Mouse (Mus musculus) gastrocnemius, adult 2 months (tissue): ENCODE measurements around the gene Plxna4. TPM values are rescaled to one million over a fixed set of nuclear protein-coding genes. Genes with fewer than 3 reads are reported as not detected.
"Not testable (repeated sequence)": the region's sequence is repeated elsewhere in the genome, so short reads cannot be mapped to it uniquely, and the experiment has no call there.

ENCODE experiments used
- DNase-seq: peaks from one replicate; pipeline ENCODE4 v3.0.0; 2022
- H3K27ac ChIP-seq: fragments of 200-600 bp; 2 replicates; pipeline ENCODE4 v1.8.1; 2022; ENCODE audit warnings: mild to moderate bottlenecking
- H3K4me3 ChIP-seq: fragments of 200-600 bp; 2 replicates; pipeline ENCODE4 v1.8.1; 2022; ENCODE audit warnings: mild to moderate bottlenecking, moderate library complexity
- CTCF ChIP-seq: fragments of 200-600 bp; IDR thresholded peaks from 2 replicates; pipeline ENCODE4 v1.8.1; 2022; ENCODE audit warnings: antibody characterized with exemption, mild to moderate bottlenecking, moderate library complexity
- intact Hi-C: fragments of 180-260 bp; cut with DNase I; formaldehyde crosslinking; loops from one replicate; pipeline ENCODE4 v1.15.1; 2025
- total RNA-seq, 2 experiments: library from RNA; stranded (reverse); gene quantifications; 2 replicates each; pipeline ENCODE4 v1.2.3; 2021

The Plxna4 gene
- total RNA-seq, 2 experiments from 2014 or later, result 1.4 to 4.6 TPM

- no peak overlapping the region for H3K4me3 ChIP-seq
- intact Hi-C loops, result no loop called here
- no peak for DNase-seq
- TF ChIP-seq CTCF, result no peak
- H3K27ac ChIP-seq, result no peak overlapping the region
Measured at GRCm38 (mm10) chr6:32526762-32527161, 61.2 kb downstream of the Plxna4 start.

GRCm38 (mm10) chr6:32520097-32520496 lies 67.9 kb downstream of the Plxna4 start:
- intact Hi-C loops, result no loop called here

GRCm38 (mm10) chr6:32518617-32519016 lies 69.4 kb downstream of the Plxna4 start:
- no peak overlapping the region for H3K27ac ChIP-seq
- no peak for TF ChIP-seq CTCF

More at GRCm38 (mm10) chr6:32520097-32520496, 67.9 kb downstream of the Plxna4 start:
- DNase-seq, result peak; percentile 25
- no peak for TF ChIP-seq CTCF
- no peak overlapping the region for H3K27ac ChIP-seq
- no peak overlapping the region for H3K4me3 ChIP-seq

GRCm38 (mm10) chr6:32514096-32514495 lies 73.9 kb downstream of the Plxna4 start:
- DNase-seq, result no peak
- intact Hi-C loops, result no loop called here
- no peak overlapping the region for H3K4me3 ChIP-seq
- no peak for TF ChIP-seq CTCF
- H3K27ac ChIP-seq, result no peak overlapping the region

More at GRCm38 (mm10) chr6:32518617-32519016, 69.4 kb downstream of the Plxna4 start:
- intact Hi-C loops, result no loop called here
- DNase-seq, result no peak
- H3K4me3 ChIP-seq, result no peak overlapping the region

GRCm38 (mm10) chr6:32512010-32512409 lies 76.0 kb downstream of the Plxna4 start:
- H3K4me3 ChIP-seq, result no peak overlapping the region
- DNase-seq, result no peak
- intact Hi-C loops, result no loop called here
- TF ChIP-seq CTCF, result no peak
- H3K27ac ChIP-seq, result peak overlapping the region; percentile 77

GRCm38 (mm10) chr6:32510924-32511323 lies 77.1 kb downstream of the Plxna4 start:
- Histone ChIP-seq H3K27ac (peak overlapping the region; percentile 77), H3K4me3 (no peak overlapping the region; the same call in 1 of the 2 replicates)
- DNase-seq, result peak; percentile 36
- no peak for TF ChIP-seq CTCF
- intact Hi-C loops, result no loop called here

- peak overlapping the region; percentile 77 for H3K27ac ChIP-seq
- no peak for DNase-seq
- intact Hi-C loops, result no loop called here
- TF ChIP-seq CTCF, result no peak
- no peak overlapping the region for H3K4me3 ChIP-seq
Measured at GRCm38 (mm10) chr6:32510491-32510890, 77.5 kb downstream of the Plxna4 start.

- intact Hi-C loops, result no loop called here
- DNase-seq, result no peak
- Histone ChIP-seq H3K27ac (no peak overlapping the region), H3K4me3 (no peak overlapping the region)
- TF ChIP-seq CTCF, result no peak
Measured at GRCm38 (mm10) chr6:32509046-32509445, 78.9 kb downstream of the Plxna4 start.

- intact Hi-C loops, result no loop called here
- no peak overlapping the region for H3K27ac ChIP-seq
- no peak overlapping the region for H3K4me3 ChIP-seq
- TF ChIP-seq CTCF, result no peak
- DNase-seq, result no peak
Measured at GRCm38 (mm10) chr6:32504963-32505362, 83.0 kb downstream of the Plxna4 start.

GRCm38 (mm10) chr6:32501186-32501585 lies 86.8 kb downstream of the Plxna4 start:
- intact Hi-C loops, H3K27ac ChIP-seq, H3K4me3 ChIP-seq, DNase-seq: not testable (repeated sequence)

- peak; percentile 74 for DNase-seq
- H3K27ac ChIP-seq, result peak overlapping the region; percentile 74
- no peak overlapping the region for H3K4me3 ChIP-seq
- no peak for TF ChIP-seq CTCF
- intact Hi-C loops, result no loop called here
Measured at GRCm38 (mm10) chr6:32498106-32498505, 89.9 kb downstream of the Plxna4 start.

- no peak for DNase-seq
- H3K27ac ChIP-seq, result no peak overlapping the region
- intact Hi-C loops, result no loop called here
- no peak for TF ChIP-seq CTCF
- no peak overlapping the region for H3K4me3 ChIP-seq
Measured at GRCm38 (mm10) chr6:32496109-32496508, 91.9 kb downstream of the Plxna4 start.

- no peak for TF ChIP-seq CTCF
- H3K4me3 ChIP-seq, result no peak overlapping the region
- intact Hi-C loops, result no loop called here
- no peak overlapping the region for H3K27ac ChIP-seq
- DNase-seq, result no peak
Measured at GRCm38 (mm10) chr6:32495532-32495931, 92.5 kb downstream of the Plxna4 start.

GRCm38 (mm10) chr6:32493557-32493956 lies 94.4 kb downstream of the Plxna4 start:
- Histone ChIP-seq H3K27ac (no peak overlapping the region), H3K4me3 (no peak overlapping the region)
- intact Hi-C loops, result no loop called here
- DNase-seq, result no peak
- TF ChIP-seq CTCF, result no peak
